Mouse (Mus musculus): Measurements from ENCODE around the gene Cyld. TPM values are rescaled to one million over a fixed set of nuclear protein-coding genes. Genes with fewer than 3 reads are reported as not detected.
"Not testable (repeated sequence)": the region's sequence is repeated elsewhere in the genome, so short reads cannot be mapped to it uniquely, and the experiment has no call there.

The Cyld gene
- polyA plus RNA-seq, 1 experiment from 2014 or later, result 13.7 TPM

GRCm38 (mm10) chr8:88761980-88762379 lies 65.2 kb downstream of the Cyld start:
- Histone ChIP-seq H3K27ac (no peak overlapping the region), H3K4me1 (no peaks in the 10 kb centered on the region), H3K4me2 (no peak overlapping the region), H3K4me3 (no peak overlapping the region), H3K9ac (no peak overlapping the region), H3K9me3 (replicated peaks) (no peaks in the 10 kb centered on the region), H3K36me3 (ENCODE audit: poor library complexity, severe bottlenecking) (no peaks in the 10 kb centered on the region), H3K27me3 (0 out of 2 replicates have a peak, but pooled peaks cover 2% of the 10 kb centered on the region)
- no peak for ATAC-seq
- 87% methylated on average over 12 of the region's 12 CpGs for WGBS

GRCm38 (mm10) chr8:88771241-88771640 lies 74.4 kb downstream of the Cyld start:
- Histone ChIP-seq H3K4me2 (no peak overlapping the region), H3K27ac (no peak overlapping the region), H3K4me1 (peaks cover 19% of the 10 kb centered on the region), H3K4me3 (no peak overlapping the region), H3K27me3 (no peaks in the 10 kb centered on the region), H3K9me3 (replicated peaks) (peaks cover 10% of the 10 kb centered on the region), H3K9ac (no peak overlapping the region), H3K36me3 (ENCODE audit: poor library complexity, severe bottlenecking) (no peaks in the 10 kb centered on the region)
- WGBS, result 84% methylated on average over 7 of the region's 7 CpGs
- ATAC-seq, result no peak

GRCm38 (mm10) chr8:88774593-88775297 lies 77.9 kb downstream of the Cyld start:
- WGBS, result 28% methylated on average over 19 of the region's 19 CpGs
- peaks cover 19% of the 10 kb centered on the region for H3K4me1 ChIP-seq
- peak overlapping the region; percentile 15; the same call in 1 of the 2 replicates for H3K4me2 ChIP-seq
- peaks cover 10% of the 10 kb centered on the region; the same call in 1 of the 2 replicates for H3K9me3 ChIP-seq (replicated peaks)
- H3K27ac ChIP-seq, result no peak overlapping the region
- H3K9ac ChIP-seq, result no peak overlapping the region
- H3K4me3 ChIP-seq, result no peak overlapping the region
- peak; percentile 55; the same call in 1 of the 2 replicates for ATAC-seq
- H3K36me3 ChIP-seq (ENCODE audit: poor library complexity, severe bottlenecking), result no peaks in the 10 kb centered on the region
- H3K27me3 ChIP-seq, result no peaks in the 10 kb centered on the region

- H3K36me3 ChIP-seq (ENCODE audit: poor library complexity, severe bottlenecking), result no peaks in the 10 kb centered on the region
- H3K27me3 ChIP-seq, result no peaks in the 10 kb centered on the region
- H3K4me2 ChIP-seq, result 0 out of 2 replicates have a peak overlapping the region, but pooled peaks have one; percentile 15
- peaks cover 5% of the 10 kb centered on the region; the same call in 1 of the 2 replicates for H3K9me3 ChIP-seq (replicated peaks)
- H3K4me1 ChIP-seq, result peaks cover 19% of the 10 kb centered on the region
- ATAC-seq, result peak; percentile 10; the same call in 1 of the 2 replicates
- no peak overlapping the region for H3K4me3 ChIP-seq
- H3K9ac ChIP-seq, result no peak overlapping the region
- WGBS, result 60% methylated on average over 7 of the region's 7 CpGs
- no peak overlapping the region for H3K27ac ChIP-seq
Measured at GRCm38 (mm10) chr8:88775298-88775646, 78.4 kb downstream of the Cyld start.

GRCm38 (mm10) chr8:88780142-88780541 lies 83.3 kb downstream of the Cyld start:
- H3K9ac ChIP-seq, result no peak overlapping the region
- ATAC-seq, result no peak
- no peak overlapping the region for H3K4me3 ChIP-seq
- no peaks in the 10 kb centered on the region for H3K36me3 ChIP-seq (ENCODE audit: poor library complexity, severe bottlenecking)
- H3K27me3 ChIP-seq, result no peaks in the 10 kb centered on the region
- H3K4me1 ChIP-seq, result peaks cover 7% of the 10 kb centered on the region
- no peaks in the 10 kb centered on the region for H3K9me3 ChIP-seq (replicated peaks)
- 71% methylated on average over 3 of the region's 3 CpGs for WGBS
- no peak overlapping the region for H3K4me2 ChIP-seq
- no peak overlapping the region for H3K27ac ChIP-seq

- no peak overlapping the region for H3K4me3 ChIP-seq
- no peak overlapping the region for H3K4me2 ChIP-seq
- no peak overlapping the region for H3K27ac ChIP-seq
- H3K27me3 ChIP-seq, result no peaks in the 10 kb centered on the region
- no peaks in the 10 kb centered on the region for H3K4me1 ChIP-seq
- 74% methylated on average over 5 of the region's 5 CpGs for WGBS
- H3K36me3 ChIP-seq (ENCODE audit: poor library complexity, severe bottlenecking), result no peaks in the 10 kb centered on the region
- ATAC-seq, result no peak
- H3K9ac ChIP-seq, result no peak overlapping the region
- H3K9me3 ChIP-seq (replicated peaks), result no peaks in the 10 kb centered on the region
Measured at GRCm38 (mm10) chr8:88781283-88781682, 84.5 kb downstream of the Cyld start.

- H3K4me3 ChIP-seq, result no peak overlapping the region
- 86% methylated on average over 1 of the region's 1 CpGs for WGBS
- no peak overlapping the region for H3K27ac ChIP-seq
- no peak overlapping the region for H3K9ac ChIP-seq
- ATAC-seq, result no peak
- H3K4me2 ChIP-seq, result no peak overlapping the region
- H3K36me3 ChIP-seq (ENCODE audit: poor library complexity, severe bottlenecking), result no peaks in the 10 kb centered on the region
- H3K4me1 ChIP-seq, result no peaks in the 10 kb centered on the region
- H3K9me3 ChIP-seq (replicated peaks), result no peaks in the 10 kb centered on the region
- no peaks in the 10 kb centered on the region for H3K27me3 ChIP-seq
Measured at GRCm38 (mm10) chr8:88783722-88784121, 86.9 kb downstream of the Cyld start.

GRCm38 (mm10) chr8:88788335-88788734 lies 91.5 kb downstream of the Cyld start:
- not testable (repeated sequence) for H3K9ac ChIP-seq; H3K4me2 ChIP-seq; H3K4me1 ChIP-seq; H3K4me3 ChIP-seq; H3K36me3 ChIP-seq (ENCODE audit: poor library complexity, severe bottlenecking); H3K27me3 ChIP-seq; H3K9me3 ChIP-seq (replicated peaks); H3K27ac ChIP-seq; ATAC-seq
- WGBS, result 74% methylated on average over 3 of the region's 3 CpGs

GRCm38 (mm10) chr8:88792691-88793323 lies 96.0 kb downstream of the Cyld start:
- H3K9me3 ChIP-seq (replicated peaks), result no peaks in the 10 kb centered on the region
- WGBS, result 70% methylated on average over 8 of the region's 8 CpGs
- peaks cover 23% of the 10 kb centered on the region for H3K4me1 ChIP-seq
- peak overlapping the region; percentile 32 for H3K27ac ChIP-seq
- no peak overlapping the region for H3K4me3 ChIP-seq
- ATAC-seq, result no peak
- H3K36me3 ChIP-seq (ENCODE audit: poor library complexity, severe bottlenecking), result no peaks in the 10 kb centered on the region
- H3K27me3 ChIP-seq, result no peaks in the 10 kb centered on the region
- no peak overlapping the region for H3K9ac ChIP-seq
- no peak overlapping the region for H3K4me2 ChIP-seq

- Histone ChIP-seq H3K27ac (peak overlapping the region; percentile 32), H3K4me1 (peaks cover 23% of the 10 kb centered on the region), H3K9ac (no peak overlapping the region; the same call in 1 of the 2 replicates), H3K9me3 (replicated peaks) (no peaks in the 10 kb centered on the region), H3K36me3 (ENCODE audit: poor library complexity, severe bottlenecking) (no peaks in the 10 kb centered on the region), H3K27me3 (no peaks in the 10 kb centered on the region), H3K4me3 (no peak overlapping the region), H3K4me2 (peak overlapping the region; percentile 48)
- peak; percentile 37; the same call in 1 of the 2 replicates for ATAC-seq
- 62% methylated on average over 9 of the region's 9 CpGs for WGBS
Measured at GRCm38 (mm10) chr8:88793324-88793722, 96.5 kb downstream of the Cyld start.

GRCm38 (mm10) chr8:88793746-88794614 lies 97.2 kb downstream of the Cyld start:
- 34% methylated on average over 24 of the region's 24 CpGs for WGBS
- peak overlapping the region; percentile 32 for H3K27ac ChIP-seq
- no peaks in the 10 kb centered on the region for H3K9me3 ChIP-seq (replicated peaks)
- ATAC-seq, result peak; percentile 81
- peak overlapping the region; percentile 48 for H3K4me2 ChIP-seq
- peak overlapping the region; percentile 37; the same call in 1 of the 2 replicates for H3K9ac ChIP-seq
- no peaks in the 10 kb centered on the region for H3K36me3 ChIP-seq (ENCODE audit: poor library complexity, severe bottlenecking)
- H3K4me1 ChIP-seq, result peaks cover 23% of the 10 kb centered on the region
- no peaks in the 10 kb centered on the region for H3K27me3 ChIP-seq
- 0 out of 2 replicates have a peak overlapping the region, but pooled peaks have one; percentile 9 for H3K4me3 ChIP-seq

GRCm38 (mm10) chr8:88794615-88794907 lies 97.7 kb downstream of the Cyld start:
- no peaks in the 10 kb centered on the region for H3K27me3 ChIP-seq
- WGBS, result 80% methylated on average over 7 of the region's 7 CpGs
- no peak for ATAC-seq
- H3K9me3 ChIP-seq (replicated peaks), result no peaks in the 10 kb centered on the region
- H3K36me3 ChIP-seq (ENCODE audit: poor library complexity, severe bottlenecking), result no peaks in the 10 kb centered on the region
- no peak overlapping the region for H3K4me3 ChIP-seq
- H3K27ac ChIP-seq, result peak overlapping the region; percentile 25; the same call in 1 of the 2 replicates
- no peak overlapping the region for H3K9ac ChIP-seq
- H3K4me1 ChIP-seq, result peaks cover 23% of the 10 kb centered on the region
- H3K4me2 ChIP-seq, result no peak overlapping the region
